Mouse (Mus musculus): ENCODE measurements around the gene Cdc123. TPM values are rescaled to one million over a fixed set of nuclear protein-coding genes. Genes with fewer than 3 reads are reported as not detected.

Cdc123 gene
- total RNA-seq, 2 experiments from 2014 or later = 64.9 to 70.5 TPM

Other genes starting within 250 kb of the Cdc123 start
- gene Camk1d, start 130.6 kb downstream of the Cdc123 start, total RNA-seq (2021) = 1 to 10 TPM; 1.5 to 2.5 TPM
- 1 to 10 TPM; 3.7 to 6.4 TPM for gene Nudt5, start 145 bp downstream of the Cdc123 start, total RNA-seq (2021)
- gene Gm13199, start 17.8 kb upstream of the Cdc123 start, total RNA-seq (2021) = under 1 TPM in 1 of 2 experiments, not detected in 1; 0.64 TPM
- gene Sec61a2, start 50.3 kb upstream of the Cdc123 start, total RNA-seq (2021) = 10 to 100 TPM; 29.1 to 34.2 TPM
- 1 to 10 TPM; 2.9 to 3.7 TPM for gene Dhtkd1, start 97.6 kb upstream of the Cdc123 start, total RNA-seq (2021)
- gene Upf2, start 106.3 kb upstream of the Cdc123 start, total RNA-seq (2021) = 10 to 100 TPM; 16.6 to 17.3 TPM

Measured in gastrocnemius, postnatal 25 days (tissue).